Comparison of ENCODE assay signal across 14 mouse cellular contexts in genomic region chr16:62500334-62500733, GRCm38 (mm10).
DNase-seq lines count a peak whose midpoint lies in the region; ATAC-seq and TF ChIP-seq lines count a peak whose summit lies in the region.
"Had no signal": no experiment of that assay in that cellular context is flagged by ENCODE, and none has a peak within 500 bp of the region (broad histone marks: within the 10 kb centered on the region; RNA-seq: fewer than 3 reads in every experiment).

No protein-coding gene starts in this region.

- no peak overlapping the region for H3K4me2 ChIP-seq in forebrain, embryonic 14.5 days (ENCODE audit: low read length)
- no peak overlapping the region for H3K4me2 ChIP-seq in forebrain, embryonic 12.5 days
- H3K4me2 ChIP-seq in neural tube, embryonic 15.5 days: no peak overlapping the region
- no peak overlapping the region for H3K4me2 ChIP-seq in liver, embryonic 12.5 days
- H3K4me2 ChIP-seq: neural tube, embryonic 13.5 days; stomach, embryonic 15.5 days had no signal

- H3K9me3 ChIP-seq in forebrain, embryonic 14.5 days (replicated peaks; ENCODE audit: control insufficient read depth, low read length): no peaks in the 10 kb centered on the region
- no peaks in the 10 kb centered on the region for H3K9me3 ChIP-seq in forebrain, embryonic 12.5 days
- no peaks in the 10 kb centered on the region for H3K9me3 ChIP-seq in neural tube, embryonic 15.5 days (replicated peaks)
- H3K9me3 ChIP-seq in liver, embryonic 12.5 days (replicated peaks): no peaks in the 10 kb centered on the region
- H3K9me3 ChIP-seq in embryonic facial prominence, embryonic 10.5 days: no peaks in the 10 kb centered on the region
- H3K9me3 ChIP-seq: neural tube, embryonic 13.5 days; stomach, embryonic 15.5 days had no signal

- TF ChIP-seq CTCF in brain, embryonic 14.5 days (IDR thresholded peaks at IDR 0.05; ENCODE audit: borderline replicate concordance, extremely low read depth, insufficient read depth, insufficient read length): no peak

- no peak overlapping the region for H3K9ac ChIP-seq in forebrain, embryonic 14.5 days (ENCODE audit: low read length)
- no peak overlapping the region for H3K9ac ChIP-seq in forebrain, embryonic 12.5 days
- H3K9ac ChIP-seq in neural tube, embryonic 15.5 days (replicated peaks): no peak overlapping the region
- H3K9ac ChIP-seq in liver, embryonic 12.5 days: no peak overlapping the region
- H3K9ac ChIP-seq: liver, embryonic 14.5 days; neural tube, embryonic 13.5 days; stomach, embryonic 15.5 days had no signal

- H3K27ac ChIP-seq in forebrain, embryonic 14.5 days (ENCODE audit: low read depth, low read length): no peak overlapping the region
- no peak overlapping the region for H3K27ac ChIP-seq in forebrain, embryonic 12.5 days
- no peak overlapping the region; the same call in 1 of the 2 replicates for H3K27ac ChIP-seq in neural tube, embryonic 15.5 days (replicated peaks)
- no peak overlapping the region for H3K27ac ChIP-seq in liver, embryonic 12.5 days
- H3K27ac ChIP-seq in embryonic facial prominence, embryonic 10.5 days (replicated peaks): no peak overlapping the region
- H3K27ac ChIP-seq: liver, embryonic 14.5 days; neural tube, embryonic 13.5 days; stomach, embryonic 15.5 days had no signal

- 61% methylated on average over 6 of the region's 6 CpGs for WGBS in forebrain, embryonic 14.5 days
- 79% methylated on average over 6 of the region's 6 CpGs for WGBS in forebrain, embryonic 12.5 days
- WGBS in neural tube, embryonic 15.5 days: 71% methylated on average over 6 of the region's 6 CpGs
- 58% methylated on average over 6 of the region's 6 CpGs for WGBS in liver, embryonic 12.5 days (ENCODE audit: insufficient replicate concordance)
- WGBS in embryonic facial prominence, embryonic 10.5 days: 86% methylated on average over 6 of the region's 6 CpGs

- no peaks in the 10 kb centered on the region for H3K4me1 ChIP-seq in forebrain, embryonic 14.5 days (ENCODE audit: control insufficient read depth, insufficient read depth, low read length)
- H3K4me1 ChIP-seq in forebrain, embryonic 12.5 days: peaks cover 4% of the 10 kb centered on the region; the same call in 1 of the 2 replicates
- no peaks in the 10 kb centered on the region for H3K4me1 ChIP-seq in neural tube, embryonic 15.5 days
- H3K4me1 ChIP-seq in liver, embryonic 12.5 days: no peaks in the 10 kb centered on the region
- H3K4me1 ChIP-seq in embryonic facial prominence, embryonic 10.5 days: no peaks in the 10 kb centered on the region
- H3K4me1 ChIP-seq: neural tube, embryonic 13.5 days; stomach, embryonic 15.5 days had no signal

- no peak for TF ChIP-seq POLR2A in brain, embryonic 14.5 days (IDR thresholded peaks at IDR 0.05; ENCODE audit: borderline replicate concordance, extremely low read depth, insufficient read depth, insufficient read length, poor library complexity, severe bottlenecking)

- no peaks in the 10 kb centered on the region for H3K27me3 ChIP-seq in forebrain, embryonic 14.5 days (replicated peaks; ENCODE audit: control insufficient read depth, insufficient read depth, low read length)
- no peaks in the 10 kb centered on the region for H3K27me3 ChIP-seq in forebrain, embryonic 12.5 days
- no peaks in the 10 kb centered on the region for H3K27me3 ChIP-seq in neural tube, embryonic 15.5 days (replicated peaks)
- H3K27me3 ChIP-seq in liver, embryonic 12.5 days (replicated peaks): no peaks in the 10 kb centered on the region
- no peaks in the 10 kb centered on the region for H3K27me3 ChIP-seq in embryonic facial prominence, embryonic 10.5 days (replicated peaks; ENCODE audit: low read depth, poor library complexity, severe bottlenecking)
- H3K27me3 ChIP-seq: neural tube, embryonic 13.5 days; stomach, embryonic 15.5 days had no signal

- no peaks in the 10 kb centered on the region for H3K36me3 ChIP-seq in forebrain, embryonic 14.5 days (ENCODE audit: control insufficient read depth, insufficient read depth, low read length)
- H3K36me3 ChIP-seq in forebrain, embryonic 12.5 days (replicated peaks): no peaks in the 10 kb centered on the region
- no peaks in the 10 kb centered on the region for H3K36me3 ChIP-seq in neural tube, embryonic 15.5 days
- no peaks in the 10 kb centered on the region for H3K36me3 ChIP-seq in liver, embryonic 12.5 days
- no peaks in the 10 kb centered on the region for H3K36me3 ChIP-seq in embryonic facial prominence, embryonic 10.5 days (replicated peaks)
- H3K36me3 ChIP-seq: neural tube, embryonic 13.5 days; stomach, embryonic 15.5 days had no signal

- peak; percentile 46 for DNase-seq in forebrain, embryonic 14.5 days (ENCODE audit: low spot score)
- peak; percentile 67 for DNase-seq in brain, embryonic 14.5 days (ENCODE audit: low read depth)
- peak; percentile 24 to 80 for DNase-seq in layer of hippocampus, adult 18-20 months (ENCODE audit: low spot score in 2 of 2)
- DNase-seq in embryonic facial prominence, embryonic 10.5 days (ENCODE audit: low spot score): no peak
- no peak for DNase-seq in adrenal gland, postnatal 14 days
- DNase-seq: adrenal gland, adult 8-10 months; cerebellum, adult 9-11 months; heart, adult 18-20 months had no signal

- no peak overlapping the region for H3K4me3 ChIP-seq in forebrain, embryonic 14.5 days (ENCODE audit: low read depth, low read length)
- no peak overlapping the region for H3K4me3 ChIP-seq in forebrain, embryonic 12.5 days (replicated peaks)
- H3K4me3 ChIP-seq in neural tube, embryonic 15.5 days (replicated peaks): no peak overlapping the region
- no peak overlapping the region for H3K4me3 ChIP-seq in liver, embryonic 12.5 days
- H3K4me3 ChIP-seq in embryonic facial prominence, embryonic 10.5 days: no peak overlapping the region
- H3K4me3 ChIP-seq: neural tube, embryonic 13.5 days; stomach, embryonic 15.5 days had no signal

- ATAC-seq in forebrain, embryonic 14.5 days: no peak; the same call in 1 of the 2 replicates
- no peak for ATAC-seq in forebrain, embryonic 12.5 days (ENCODE audit: low FRiP score)
- ATAC-seq in neural tube, embryonic 15.5 days (ENCODE audit: low FRiP score): peak; percentile 65; the same call in 1 of the 2 replicates
- ATAC-seq in liver, embryonic 12.5 days: no peak

Comparison
In these comparisons a context has a peak if more than half of its experiments do, and no peak if none do; other contexts are left out.
1. DNase-seq: peak in forebrain, embryonic 14.5 days (single experiment), brain, embryonic 14.5 days (single experiment) and layer of hippocampus, adult 18-20 months (2 of 2); none in embryonic facial prominence, embryonic 10.5 days (single experiment) and adrenal gland, postnatal 14 days (single experiment).